ENCODE assay signal across 10 mouse cellular contexts in the genomic region with DNA sequence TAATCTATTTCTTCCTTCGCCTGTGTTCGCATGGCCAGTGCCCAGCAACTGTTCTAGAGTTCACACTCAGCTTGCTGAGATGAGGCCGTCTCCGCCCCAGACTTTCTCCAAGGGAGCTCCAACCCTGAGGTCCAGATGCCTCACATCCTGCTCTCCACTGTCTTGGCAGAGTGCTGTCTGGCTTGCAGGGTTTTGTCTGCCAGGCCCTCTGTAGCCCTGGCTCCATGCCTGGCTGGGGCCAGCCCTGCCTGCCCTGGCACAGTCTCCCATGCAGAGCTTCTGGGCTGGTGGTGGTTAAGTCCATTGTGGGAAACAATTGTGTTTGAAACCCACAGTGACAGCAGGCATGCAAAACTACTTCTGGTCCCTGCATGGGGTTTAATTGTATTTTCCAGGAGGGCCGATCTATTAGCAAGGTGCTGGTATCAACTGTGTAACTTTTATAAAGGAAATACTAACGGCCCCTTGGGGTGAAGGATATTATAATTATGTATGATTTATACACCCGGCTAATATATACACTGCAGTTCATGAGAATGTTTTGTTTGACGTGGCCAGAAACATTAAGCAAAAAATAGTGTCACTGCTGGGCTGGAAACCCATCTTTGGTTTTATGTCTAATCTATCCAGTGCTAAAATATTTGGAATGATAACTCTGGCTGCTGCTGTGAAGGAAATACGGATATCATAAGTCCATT.
A peak's percentile ranks its signal among the peaks of the same experiment; 100 is the strongest.
DNase-seq lines count a peak whose midpoint lies in the region; ATAC-seq lines count a peak whose summit lies in the region.
"Had no signal": no experiment of that assay in that cellular context is flagged by ENCODE, and none has a peak within 500 bp of the region (broad histone marks: within the 10 kb centered on the region; RNA-seq: fewer than 3 reads in every experiment).

No protein-coding gene starts in this region.

- H3K4me1 ChIP-seq in hindbrain, embryonic 15.5 days (replicated peaks) = peaks cover 12% of the 10 kb centered on the region
- H3K4me1 ChIP-seq in hindbrain, embryonic 12.5 days = no peaks in the 10 kb centered on the region
- H3K4me1 ChIP-seq in stomach, embryonic 15.5 days = no peaks in the 10 kb centered on the region
- H3K4me1 ChIP-seq: embryonic facial prominence, embryonic 15.5 days; limb, embryonic 15.5 days had no signal

- no peak overlapping the region for H3K27ac ChIP-seq in hindbrain, embryonic 15.5 days (replicated peaks)
- H3K27ac ChIP-seq in hindbrain, embryonic 12.5 days = no peak overlapping the region
- H3K27ac ChIP-seq in stomach, embryonic 15.5 days = peak overlapping the region; percentile 31; the same call in 1 of the 2 replicates
- H3K27ac ChIP-seq: embryonic facial prominence, embryonic 15.5 days; limb, embryonic 15.5 days had no signal

- H3K9ac ChIP-seq in hindbrain, embryonic 15.5 days = no peak overlapping the region
- H3K9ac ChIP-seq in hindbrain, embryonic 12.5 days = no peak overlapping the region
- H3K9ac ChIP-seq in stomach, embryonic 15.5 days = no peak overlapping the region
- H3K9ac ChIP-seq: embryonic facial prominence, embryonic 15.5 days; limb, embryonic 15.5 days had no signal

- no peak overlapping the region for H3K4me2 ChIP-seq in hindbrain, embryonic 15.5 days
- no peak overlapping the region for H3K4me2 ChIP-seq in hindbrain, embryonic 12.5 days (replicated peaks)
- no peak overlapping the region for H3K4me2 ChIP-seq in stomach, embryonic 15.5 days
- H3K4me2 ChIP-seq: embryonic facial prominence, embryonic 15.5 days; limb, embryonic 15.5 days had no signal

- 55% methylated on average over 9 of the region's 9 CpGs for WGBS in hindbrain, embryonic 15.5 days
- WGBS in hindbrain, embryonic 12.5 days = 78% methylated on average over 9 of the region's 9 CpGs
- WGBS in stomach, embryonic 15.5 days = 51% methylated on average over 9 of the region's 9 CpGs

- DNase-seq in Muller cell, postnatal 12 days (ENCODE audit: inconsistent ontology term) = peak; percentile 95
- peak; percentile 90 for DNase-seq in cerebellum, adult 8-10 months
- DNase-seq in heart, postnatal 36 days = peak; percentile 39 to 57
- no peak for DNase-seq in thymus, postnatal 25 days
- no peak for DNase-seq in left cerebral cortex, adult 18-20 months (ENCODE audit: low spot score in 2 of 2)

- no peak overlapping the region for H3K4me3 ChIP-seq in hindbrain, embryonic 15.5 days
- no peak overlapping the region for H3K4me3 ChIP-seq in hindbrain, embryonic 12.5 days
- H3K4me3 ChIP-seq in stomach, embryonic 15.5 days (replicated peaks) = no peak overlapping the region
- H3K4me3 ChIP-seq: embryonic facial prominence, embryonic 15.5 days; limb, embryonic 15.5 days had no signal

- ATAC-seq in hindbrain, embryonic 15.5 days (ENCODE audit: low FRiP score, low read depth) = peak; percentile 92
- ATAC-seq in hindbrain, embryonic 12.5 days (ENCODE audit: low FRiP score) = no peak
- ATAC-seq in stomach, embryonic 15.5 days (ENCODE audit: insufficient read depth, low FRiP score, low read depth) = peak; percentile 43; the same call in 1 of the 2 replicates

- H3K9me3 ChIP-seq in hindbrain, embryonic 15.5 days = no peaks in the 10 kb centered on the region
- no peaks in the 10 kb centered on the region for H3K9me3 ChIP-seq in hindbrain, embryonic 12.5 days (replicated peaks)
- no peaks in the 10 kb centered on the region for H3K9me3 ChIP-seq in stomach, embryonic 15.5 days
- H3K9me3 ChIP-seq: embryonic facial prominence, embryonic 15.5 days; limb, embryonic 15.5 days had no signal

- intact Hi-C loops in heart, postnatal 36 days (cut with DNase I) = no loop called here

- H3K36me3 ChIP-seq in hindbrain, embryonic 15.5 days = no peaks in the 10 kb centered on the region
- H3K36me3 ChIP-seq in hindbrain, embryonic 12.5 days = no peaks in the 10 kb centered on the region
- no peaks in the 10 kb centered on the region for H3K36me3 ChIP-seq in stomach, embryonic 15.5 days
- H3K36me3 ChIP-seq: embryonic facial prominence, embryonic 15.5 days; limb, embryonic 15.5 days had no signal

- H3K27me3 ChIP-seq in hindbrain, embryonic 15.5 days = no peaks in the 10 kb centered on the region
- no peaks in the 10 kb centered on the region for H3K27me3 ChIP-seq in hindbrain, embryonic 12.5 days
- no peaks in the 10 kb centered on the region for H3K27me3 ChIP-seq in stomach, embryonic 15.5 days (replicated peaks)
- H3K27me3 ChIP-seq: embryonic facial prominence, embryonic 15.5 days; limb, embryonic 15.5 days had no signal

Comparison
In these comparisons a context has a peak if more than half of its experiments do, and no peak if none do; other contexts are left out.
1. DNase-seq: peak in Muller cell, postnatal 12 days (single experiment), cerebellum, adult 8-10 months (single experiment) and heart, postnatal 36 days (2 of 2); none in thymus, postnatal 25 days (single experiment) and left cerebral cortex, adult 18-20 months (0 of 2).